8 mouse cellular contexts compared by ENCODE assay signal in the genomic region with DNA sequence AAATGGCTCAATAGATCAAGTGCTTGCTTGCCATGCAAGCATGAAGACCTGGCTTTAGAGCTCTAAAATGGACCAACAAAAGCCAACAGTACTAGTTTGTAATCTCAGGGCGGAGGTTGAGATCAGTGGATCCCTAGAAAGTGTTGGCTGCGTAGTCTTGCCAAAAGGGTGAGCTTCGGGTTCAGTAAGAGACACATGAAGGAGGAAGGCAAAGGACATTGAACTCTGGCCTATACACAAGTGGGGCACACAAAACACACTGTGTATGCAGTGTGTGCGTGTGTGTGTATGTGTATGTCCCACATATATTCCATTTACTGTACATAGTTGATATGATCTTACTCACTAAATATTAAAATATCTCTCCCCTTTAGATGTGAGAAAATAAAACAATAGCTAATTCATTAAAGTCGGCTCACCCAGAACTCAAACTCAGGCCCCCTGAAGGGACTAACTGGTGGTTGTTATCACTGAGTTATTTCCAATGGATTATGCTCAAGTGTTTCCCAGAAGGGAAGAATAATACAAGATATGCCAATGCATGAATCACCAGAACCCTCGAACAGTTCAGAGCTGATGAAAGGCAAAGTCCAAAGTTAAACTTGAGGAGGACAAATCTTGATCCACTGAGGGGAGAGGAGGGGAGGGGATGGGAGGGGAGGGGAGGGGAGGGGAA. TPM values are rescaled to one million over a fixed set of nuclear protein-coding genes. Genes with fewer than 3 reads are reported as not detected.
A peak's percentile ranks its signal among the peaks of the same experiment; 100 is the strongest.
DNase-seq lines count a peak whose midpoint lies in the region; ATAC-seq and TF ChIP-seq lines count a peak whose summit lies in the region.

No protein-coding gene starts in this region.

- no peak for TF ChIP-seq POLR2A in olfactory bulb, adult 2 months (IDR thresholded peaks at IDR 0.05; ENCODE audit: insufficient read depth, low read depth, low read length)

- TF ChIP-seq CTCF in layer of hippocampus, adult 2 months (conservative IDR thresholded peaks at IDR 0.05): no peak
- no peak for TF ChIP-seq CTCF in olfactory bulb, adult 2 months (IDR thresholded peaks at IDR 0.05; ENCODE audit: insufficient read depth, low read depth, low read length)

- H3K4me1 ChIP-seq in forebrain, embryonic 10.5 days: peaks cover 22% of the 10 kb centered on the region
- peaks cover 12% of the 10 kb centered on the region for H3K4me1 ChIP-seq in limb, embryonic 13.5 days
- H3K4me1 ChIP-seq in olfactory bulb, adult 2 months (ENCODE audit: control insufficient read depth, insufficient read depth, low read length): peaks cover 6% of the 10 kb centered on the region; the same call in 1 of the 2 replicates

- peak overlapping the region; percentile 82 for H3K9ac ChIP-seq in limb, embryonic 13.5 days

- H3K4me3 ChIP-seq in layer of hippocampus, adult 2 months: no peak overlapping the region; the same call in 1 of the 2 replicates
- H3K4me3 ChIP-seq in forebrain, embryonic 10.5 days: peak overlapping the region; percentile 62
- peak overlapping the region; percentile 58 for H3K4me3 ChIP-seq in limb, embryonic 13.5 days
- no peak overlapping the region for H3K4me3 ChIP-seq in olfactory bulb, adult 2 months (ENCODE audit: insufficient read depth, low read depth, low read length)

- no peaks in the 10 kb centered on the region for H3K36me3 ChIP-seq in forebrain, embryonic 10.5 days (replicated peaks)
- H3K36me3 ChIP-seq in limb, embryonic 13.5 days: no peaks in the 10 kb centered on the region

- H3K9me3 ChIP-seq in forebrain, embryonic 10.5 days: no peaks in the 10 kb centered on the region
- no peaks in the 10 kb centered on the region for H3K9me3 ChIP-seq in limb, embryonic 13.5 days

- no peaks in the 10 kb centered on the region for H3K27me3 ChIP-seq in forebrain, embryonic 10.5 days (ENCODE audit: poor library complexity, severe bottlenecking)
- no peaks in the 10 kb centered on the region for H3K27me3 ChIP-seq in limb, embryonic 13.5 days

- 83% methylated on average over 6 of the region's 6 CpGs for WGBS in forebrain, embryonic 10.5 days
- WGBS in limb, embryonic 13.5 days: 78% methylated on average over 6 of the region's 6 CpGs
- WGBS in olfactory bulb, adult 2 months: 45% methylated on average over 6 of the region's 6 CpGs

- no peak for ATAC-seq in limb, embryonic 13.5 days (ENCODE audit: low FRiP score, low read depth)
- no peak for ATAC-seq in activated CD4-positive, CD25-positive, alpha-beta regulatory T cell, adult 4 months
- no peak for ATAC-seq in megakaryocyte-erythroid progenitor cell, adult 5-6 weeks (replicated peaks; ENCODE audit: low FRiP score, low TSS enrichment, poor library complexity, severe bottlenecking)

- DNase-seq in layer of hippocampus, adult 2 months (ENCODE audit: low spot score in 2 of 2): no peak
- no peak for DNase-seq in layer of hippocampus, postnatal 10 days (ENCODE audit: low spot score in 2 of 2)
- DNase-seq in forebrain, embryonic 10.5 days (ENCODE audit: extremely low spot score, low spot score): peak; percentile 29
- no peak for DNase-seq in adrenal gland, postnatal 25 days

- H3K27ac ChIP-seq in layer of hippocampus, adult 2 months: peak overlapping the region; percentile 90; the same call in 1 of the 2 replicates
- peak overlapping the region; percentile 89 for H3K27ac ChIP-seq in forebrain, embryonic 10.5 days
- 0 out of 2 replicates have a peak overlapping the region, but pooled peaks have one; percentile 84 for H3K27ac ChIP-seq in limb, embryonic 13.5 days
- H3K27ac ChIP-seq in olfactory bulb, adult 2 months (ENCODE audit: insufficient read depth, low read depth, low read length): peak overlapping the region; percentile 40; the same call in 1 of the 2 replicates

- H3K4me2 ChIP-seq in limb, embryonic 13.5 days (replicated peaks): peak overlapping the region; percentile 85

RNA-seq across cellular contexts. Expression of gene Insr, which starts 57.3 kb away (rescaled TPM):
- total RNA-seq in layer of hippocampus, adult 2 months (2021): 10 to 100 TPM; 51.6 to 53.9 TPM
- 10 to 100 TPM; 47.9 to 52.1 TPM for total RNA-seq in layer of hippocampus, postnatal 10 days (2021)
- 23.2 and 26.4 TPM in 2 replicates for polyA plus RNA-seq in forebrain, embryonic 10.5 days (2016; fragmentation: Nextera tagmentation; extraction: Ambion mirVana)
- 38.4 and 40.2 TPM in 2 replicates for polyA plus RNA-seq in limb, embryonic 13.5 days (2015; fragmentation: Nextera tagmentation; extraction: Ambion mirVana)
- polyA plus RNA-seq in olfactory bulb, adult 2 months (2012; ENCODE audit: insufficient read depth, insufficient read length, low replicate concordance, missing spikeins): 62.6 and 277 TPM in 2 replicates
- 127 and 144 TPM in 2 replicates for total RNA-seq in adrenal gland, postnatal 25 days (2021)
- 1 to 10 TPM; 5.9 to 7.4 TPM for polyA plus RNA-seq in activated CD4-positive, CD25-positive, alpha-beta regulatory T cell, adult 4 months (2017; shearing (Covaris generic))
- 14.1 and 24.9 TPM in 2 replicates for total RNA-seq in megakaryocyte-erythroid progenitor cell, adult 5-6 weeks (2014; fragmentation: Nextera tagmentation)
- total RNA-seq in megakaryocyte-erythroid progenitor cell, adult 5-6 weeks (2017): 6.1 and 11.5 TPM in 2 replicates

Comparison
In these comparisons a context has a peak if more than half of its experiments do, and no peak if none do; other contexts are left out.
1. H3K27ac ChIP-seq: peak in every context shown above with its lines; median percentile 90 in layer of hippocampus, adult 2 months; 89 in forebrain, embryonic 10.5 days; 84 in limb, embryonic 13.5 days; 40 in olfactory bulb, adult 2 months.
2. H3K4me3 ChIP-seq: peak in forebrain, embryonic 10.5 days (single experiment) and limb, embryonic 13.5 days (single experiment); none in layer of hippocampus, adult 2 months (single experiment) and olfactory bulb, adult 2 months (single experiment).